Mouse (Mus musculus) right cerebral cortex, postnatal 14 days (tissue): ENCODE data around the gene Crat.
"Not testable (repeated sequence)": the region's sequence is repeated elsewhere in the genome, so short reads cannot be mapped to it uniquely, and the experiment has no call there.

Experiments
- DNase-seq: peaks from one replicate; pipeline ENCODE4 v3.0.0; 2022

Crat gene

GRCm38 (mm10) chr2:30439631-30440030 is 24.0 kb upstream of the Crat start:
- DNase-seq, result no peak

- DNase-seq, result no peak
These were observed 22.2 kb upstream of the Crat start for GRCm38 (mm10) chr2:30437791-30438190.

- DNase-seq, result no peak
These were observed 21.2 kb upstream of the Crat start for GRCm38 (mm10) chr2:30436809-30437208.

GRCm38 (mm10) chr2:30436156-30436545 is 20.5 kb upstream of the Crat start:
- DNase-seq, result no peak

DNA sequence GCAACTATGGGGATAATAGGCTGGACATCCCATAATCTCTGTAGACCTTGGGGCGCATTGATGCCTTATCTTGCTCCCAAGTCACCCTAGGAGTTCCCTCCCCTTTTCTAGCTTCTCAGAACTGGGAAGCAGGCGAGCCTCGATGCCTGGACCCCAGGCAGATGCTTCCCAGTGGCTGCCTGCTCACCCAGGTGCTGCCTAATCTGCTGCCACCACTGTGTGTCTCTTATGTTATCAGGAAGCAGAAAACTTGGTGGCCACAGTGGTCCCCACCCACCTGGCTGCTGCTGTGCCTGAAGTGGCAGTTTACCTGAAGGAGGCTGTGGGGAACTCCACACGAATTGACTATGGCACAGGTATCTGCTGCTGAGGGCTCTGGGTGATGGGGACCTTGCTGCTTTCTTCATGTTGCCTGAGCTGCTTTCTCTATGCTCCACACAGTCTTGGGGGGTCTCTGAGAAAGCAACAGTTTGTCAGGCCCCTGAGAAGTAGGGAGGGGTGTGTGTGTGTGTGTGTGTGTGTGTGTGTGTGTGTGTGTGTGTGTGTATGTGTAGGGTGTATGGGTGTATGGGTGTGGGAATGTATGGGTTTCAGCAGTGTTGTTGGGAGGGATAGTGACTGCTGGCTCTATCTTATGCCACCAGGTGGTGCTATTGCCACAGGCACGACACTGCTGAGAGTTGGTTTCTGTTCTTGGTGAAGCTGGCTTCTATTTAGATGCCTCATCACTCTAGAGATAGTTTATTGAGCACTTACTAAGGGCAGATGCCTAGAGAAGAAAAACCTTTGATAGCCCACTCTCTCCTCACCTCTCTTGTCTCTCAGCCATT is 19.9 kb upstream of the Crat start:
- peak; percentile 60 for DNase-seq

GRCm38 (mm10) chr2:30429156-30429555 is 13.5 kb upstream of the Crat start:
- no peak for DNase-seq

DNA sequence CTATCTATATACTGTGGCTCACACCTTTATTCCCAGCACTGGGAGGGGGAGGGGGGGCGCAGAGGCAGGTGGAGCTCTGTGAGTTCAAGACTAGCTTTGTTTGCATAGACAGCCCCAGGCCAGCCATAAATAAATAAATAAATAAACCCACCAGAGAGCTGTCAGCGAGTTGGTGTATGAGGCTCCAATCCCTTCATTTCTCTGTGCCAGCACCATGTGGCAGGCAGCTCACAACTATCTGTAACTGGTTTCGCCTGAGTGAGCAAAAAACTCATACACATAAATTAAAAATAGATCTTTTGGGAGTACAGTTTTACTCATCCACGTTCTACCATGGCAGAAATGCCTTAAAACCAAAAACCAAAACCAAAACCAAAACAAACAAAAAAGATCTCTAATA is 5.8 kb upstream of the Crat start:
- DNase-seq, result no peak

GRCm38 (mm10) chr2:30419112-30419511 is 3.5 kb upstream of the Crat start:
- no peak for DNase-seq

DNA sequence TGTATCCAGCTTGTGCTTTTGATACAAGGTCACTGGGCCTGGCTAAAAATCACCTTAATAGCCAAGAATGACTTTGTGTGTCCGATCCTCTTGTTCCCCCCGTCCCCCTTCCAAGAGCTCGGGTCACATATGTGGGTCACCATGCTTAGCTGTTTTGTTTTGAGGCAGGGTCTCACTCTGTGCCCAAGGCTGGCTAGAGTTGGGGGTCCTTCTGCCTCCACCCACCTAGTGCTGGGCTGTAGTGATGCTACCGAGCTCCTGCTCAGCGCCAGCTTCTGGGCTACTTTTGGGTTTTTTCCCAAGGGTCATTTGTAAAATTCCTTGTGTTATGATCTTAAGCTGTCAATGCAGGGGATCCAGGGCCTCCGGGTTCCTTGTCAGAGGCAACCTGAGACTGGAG is 2.6 kb upstream of the Crat start:
- no peak for DNase-seq

GRCm38 (mm10) chr2:30417595-30418165 is 2.1 kb upstream of the Crat start:
- no peak for DNase-seq

DNA sequence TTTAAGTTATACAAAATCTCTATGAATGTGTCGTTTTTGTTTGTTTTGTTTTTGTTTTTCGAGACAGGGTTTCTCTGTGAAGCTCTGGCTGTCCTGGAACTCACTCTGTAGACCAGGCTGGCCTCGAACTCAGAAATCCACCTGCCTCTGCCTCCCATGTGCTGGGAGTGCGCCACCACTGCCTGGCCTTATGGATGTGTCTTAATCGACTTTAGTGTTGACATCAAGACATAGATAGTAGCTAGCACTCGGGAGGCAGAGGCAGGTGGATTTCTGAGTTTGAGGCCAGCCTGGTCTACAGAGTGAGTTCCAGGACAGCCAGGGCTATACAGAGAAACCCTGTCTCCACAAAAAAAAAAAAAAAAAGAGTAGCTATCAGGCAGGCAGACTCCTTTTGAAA is 1.5 kb upstream of the Crat start:
- not testable (repeated sequence) for DNase-seq

DNA sequence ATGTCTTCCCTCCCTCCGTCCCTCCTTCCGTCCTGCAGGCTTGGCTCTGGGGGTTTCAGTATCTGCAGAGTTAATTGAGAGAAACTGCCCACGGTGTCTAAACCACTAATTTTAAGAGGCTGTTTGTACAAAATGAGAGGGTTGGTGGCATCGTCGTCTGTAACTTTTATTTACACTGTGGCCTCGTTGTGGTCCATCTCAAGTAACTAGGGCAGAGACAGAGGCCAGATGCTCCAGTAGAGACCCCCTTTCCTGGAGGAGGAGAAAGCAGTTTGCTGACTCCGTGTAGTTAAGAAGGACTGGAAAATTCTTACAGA is 994 bp upstream of the Crat start:
- no peak for DNase-seq

DNA sequence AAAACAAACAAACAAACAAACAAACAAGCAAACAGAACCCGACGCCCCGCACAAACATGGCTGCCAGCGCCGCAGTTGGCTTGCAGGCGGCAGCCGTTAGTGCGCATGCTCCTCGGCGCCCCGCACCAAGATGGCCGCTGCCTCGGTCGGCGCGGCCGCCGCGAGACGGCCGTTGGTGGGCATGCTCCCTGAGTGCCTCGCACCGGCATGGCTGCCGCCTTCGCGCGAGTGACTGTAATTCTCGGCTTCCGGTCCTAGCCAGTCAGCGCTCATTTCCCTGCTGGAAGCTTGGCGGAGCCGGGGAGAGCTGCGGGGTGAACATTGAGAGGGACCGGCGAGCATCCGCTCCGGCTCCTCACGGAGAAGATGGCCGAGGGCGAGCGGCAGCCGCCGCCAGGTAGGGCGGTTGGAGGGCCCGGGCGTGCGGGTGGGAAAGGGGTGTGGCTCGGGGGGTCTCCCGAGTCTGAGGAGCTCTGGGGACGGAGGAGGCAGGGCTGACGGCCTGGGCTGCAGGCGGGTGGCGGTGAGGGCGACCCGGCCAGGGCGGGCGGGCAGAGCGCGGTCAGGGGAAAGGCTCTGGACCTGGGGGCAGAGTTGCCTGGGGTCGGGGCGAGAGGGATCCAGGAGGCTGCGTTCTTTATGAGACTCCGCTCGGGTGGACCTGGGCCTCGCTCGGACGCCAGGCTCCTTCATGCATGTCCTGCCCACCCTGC is 479 bp upstream of the Crat start, which contains the start of gene Ptpa:
Gene Ptpa (plus strand): TSS at position 104 of the 713 bp plus-strand sequence.
- peak; percentile 94 for DNase-seq

- no peak for DNase-seq
These were observed 932 bp downstream of the Crat start for GRCm38 (mm10) chr2:30414681-30415080.

GRCm38 (mm10) chr2:30414101-30414500 is 1.5 kb downstream of the Crat start:
- DNase-seq, result no peak

DNA sequence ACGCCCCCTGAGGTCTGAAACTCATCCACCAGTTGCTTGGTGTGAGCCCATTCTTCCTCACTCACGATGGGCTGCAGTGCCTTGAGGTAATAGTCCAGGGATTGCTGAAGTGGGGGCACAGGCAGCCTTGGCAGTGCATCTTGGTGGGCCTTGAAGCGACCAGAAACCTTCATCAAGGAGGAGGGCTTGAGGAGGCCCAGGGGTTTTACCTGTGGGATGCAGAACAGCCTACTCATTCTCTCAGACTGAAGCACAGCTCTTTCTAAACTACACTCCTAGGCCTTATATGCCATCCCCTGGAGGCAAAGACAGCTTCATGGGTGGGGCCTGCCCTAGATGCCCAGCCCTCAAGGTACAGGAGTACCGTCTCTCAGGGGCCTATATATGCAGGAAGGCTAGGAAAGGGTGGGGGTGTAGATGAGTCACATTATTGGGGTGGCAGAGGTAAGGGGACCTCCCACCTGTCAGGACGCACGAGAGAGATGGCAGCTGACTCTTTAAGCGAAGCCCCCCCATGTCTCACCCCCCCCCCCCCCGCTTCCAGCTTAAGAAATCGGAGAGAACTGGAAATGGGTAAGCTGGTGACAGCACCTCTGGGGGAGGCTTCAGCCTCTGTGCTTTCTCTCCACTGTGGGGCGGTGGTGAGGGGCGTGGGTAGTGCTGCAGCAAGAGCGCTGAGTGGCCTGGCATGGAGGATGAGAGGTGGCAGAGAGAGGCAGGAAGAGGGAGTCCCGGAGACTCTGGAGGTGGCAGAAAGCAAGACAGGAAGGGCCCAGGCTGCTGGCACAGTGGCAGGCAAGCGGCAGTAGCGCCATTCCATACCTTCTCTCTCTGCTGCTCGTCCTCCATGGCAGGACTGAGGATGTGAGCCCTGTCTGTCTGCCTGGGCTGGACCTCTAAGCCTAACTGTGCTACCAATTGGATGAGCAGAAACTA is 2.3 kb downstream of the Crat start:
- peak; percentile 64 for DNase-seq

DNA sequence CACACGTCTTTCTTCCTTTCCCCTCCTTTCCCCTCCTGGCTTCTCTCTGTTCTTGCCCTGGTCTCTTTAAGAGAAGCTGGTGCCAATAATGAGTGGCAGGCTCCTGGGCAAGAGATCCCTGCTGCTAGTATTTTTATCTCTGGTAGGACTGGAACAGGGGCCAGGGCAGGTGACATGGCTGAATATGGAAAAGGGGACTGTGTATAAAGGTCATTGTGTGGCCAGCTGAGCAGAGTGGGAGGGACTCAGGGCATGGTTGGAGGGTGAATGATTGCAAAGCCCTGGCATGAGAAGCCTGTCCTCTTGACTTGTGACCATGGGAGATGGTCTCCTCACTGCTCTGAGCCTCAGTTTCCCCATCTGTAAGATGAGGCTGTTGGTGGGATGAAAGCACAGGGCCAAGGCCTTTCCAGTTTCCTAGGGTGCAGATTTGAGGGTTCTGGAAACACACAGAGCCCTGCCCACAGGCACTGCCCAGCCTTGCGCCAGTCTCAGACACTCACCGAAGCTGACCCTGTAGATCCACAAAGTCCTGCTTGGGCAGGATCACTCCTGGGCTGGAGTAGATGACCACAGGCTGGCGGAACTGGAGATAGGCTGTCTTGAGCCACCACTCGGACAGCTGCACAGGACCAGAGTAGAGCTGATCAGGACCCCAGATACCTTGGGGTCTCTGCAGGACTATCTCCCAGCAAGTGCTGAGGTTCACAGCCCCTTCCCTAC is 6.0 kb downstream of the Crat start:
- DNase-seq, result no peak

GRCm38 (mm10) chr2:30408452-30409100 is 7.0 kb downstream of the Crat start:
- no peak for DNase-seq

GRCm38 (mm10) chr2:30407778-30408177 is 7.8 kb downstream of the Crat start:
- no peak for DNase-seq

DNA sequence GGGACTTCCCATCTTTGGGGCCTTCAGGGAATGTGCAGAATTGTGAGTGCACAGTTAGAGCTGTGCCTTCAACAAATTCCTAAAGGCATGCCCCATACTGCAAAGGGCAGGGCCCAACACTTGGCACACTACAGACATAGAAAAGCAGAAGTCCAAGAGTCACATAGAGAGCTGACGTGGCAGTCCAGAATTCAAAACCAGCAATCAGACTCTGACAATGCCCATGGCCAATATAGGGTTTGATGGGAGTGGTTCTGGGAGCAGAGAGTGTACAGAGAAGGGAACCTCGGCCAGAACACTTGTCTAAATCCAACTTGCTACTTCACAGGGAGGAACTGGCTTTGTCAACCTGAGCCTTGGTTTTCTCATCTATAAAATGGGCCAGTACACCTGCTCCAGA is 8.4 kb downstream of the Crat start:
- no peak for DNase-seq

- DNase-seq, result no peak
These were observed 11.7 kb downstream of the Crat start for GRCm38 (mm10) chr2:30403870-30404269.

DNA sequence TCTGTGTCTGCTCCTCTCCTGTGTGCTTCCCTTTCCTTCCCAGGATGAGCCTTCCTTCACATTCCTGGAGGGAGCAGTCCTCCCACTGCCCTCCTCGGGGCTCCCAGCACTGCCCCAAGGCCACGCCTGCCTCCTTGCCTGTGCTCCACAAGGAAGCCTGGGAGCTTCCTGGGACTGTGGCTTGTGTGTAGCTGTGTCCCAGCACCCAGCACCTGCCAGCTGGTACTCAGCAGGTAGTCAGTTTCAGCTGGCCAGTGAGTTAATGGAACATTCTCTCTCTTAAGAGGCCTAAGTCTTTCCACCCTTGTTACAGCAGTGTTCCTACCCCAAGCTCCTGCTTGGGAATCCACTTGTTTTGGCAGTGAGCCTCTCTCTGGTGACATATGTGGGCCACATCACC is 12.8 kb downstream of the Crat start:
- DNase-seq, result no peak
